Mouse (Mus musculus) neural tube, embryonic 14.5 days (tissue): ENCODE measurements around the gene Rpl23. TPM values are rescaled to one million over a fixed set of nuclear protein-coding genes. Genes with fewer than 3 reads are reported as not detected.
"Not testable (repeated sequence)": the region's sequence is repeated elsewhere in the genome, so short reads cannot be mapped to it uniquely, and the experiment has no call there.

Source experiments
- ATAC-seq: fragments of 200-750 bp; cut with Nextera tagmentation; 2 replicates; pipeline ENCODE4 v1.8.0; 2017; ENCODE audit warnings: low read depth, mild to moderate bottlenecking, moderate TSS enrichment, moderate library complexity
- H3K27ac ChIP-seq: fragments of 300-500 bp; sonication (generic); 2 replicates; pipeline ENCODE4 v1.5.1; 2014; ENCODE audit warnings: low read depth, mild to moderate bottlenecking, control low read depth, low read length, moderate library complexity, mixed read lengths
- H3K27me3 ChIP-seq: fragments of 300-500 bp; sonication (generic); 2 replicates; pipeline ENCODE4 v1.6.1; 2014; ENCODE audit warnings: low read length; ENCODE audit not compliant: control insufficient read depth, insufficient read depth
- H3K36me3 ChIP-seq: fragments of 300-500 bp; sonication (generic); 2 replicates; pipeline ENCODE4 v1.6.1; 2014; ENCODE audit warnings: low read length, mixed read lengths; ENCODE audit not compliant: control insufficient read depth, insufficient read depth
- H3K4me1 ChIP-seq: fragments of 300-500 bp; sonication (generic); 2 replicates; pipeline ENCODE4 v1.6.1; 2014; ENCODE audit warnings: low read length; ENCODE audit not compliant: control insufficient read depth, insufficient read depth
- H3K4me2 ChIP-seq: fragments of 300-500 bp; sonication (generic); 2 replicates; pipeline ENCODE4 v1.6.1; 2014; ENCODE audit warnings: mild to moderate bottlenecking, low read depth, low read length, control low read depth
- H3K4me3 ChIP-seq: fragments of 300-500 bp; sonication (generic); 2 replicates; pipeline ENCODE4 v1.5.1; 2014; ENCODE audit warnings: low read depth, low read length, control low read depth, mixed read lengths
- H3K9ac ChIP-seq: fragments of 300-500 bp; sonication (generic); replicated peaks from 2 replicates; pipeline ENCODE4 v1.6.1; 2014; ENCODE audit warnings: low read depth, mild to moderate bottlenecking, control low read depth, low read length, mixed read lengths
- H3K9me3 ChIP-seq: fragments of 300-500 bp; sonication (generic); 2 replicates; pipeline ENCODE4 v1.6.1; 2016; ENCODE audit warnings: low read length; ENCODE audit not compliant: control insufficient read depth
- WGBS: fragments of 180-500 bp; shearing (Covaris S2); extraction: QIAGEN DNeasy Blood & Tissue Kit; methylation state at CpG from one replicate; pipeline ENCODE4 v1.1.7; 2014; 5-methylcytosine and 5-hydroxymethylcytosine counted together
- polyA plus RNA-seq: library from polyadenylated mRNA; unstranded; fragments of >200 nt; fragmentation: Nextera tagmentation; extraction: Ambion mirVana; gene quantifications from 2 replicates; pipeline ENCODE4 v1.2.1, GENCODE M21; 2014

Rpl23 gene
- polyA plus RNA-seq, 1 experiment from 2014 or later = 347 TPM

DNA sequence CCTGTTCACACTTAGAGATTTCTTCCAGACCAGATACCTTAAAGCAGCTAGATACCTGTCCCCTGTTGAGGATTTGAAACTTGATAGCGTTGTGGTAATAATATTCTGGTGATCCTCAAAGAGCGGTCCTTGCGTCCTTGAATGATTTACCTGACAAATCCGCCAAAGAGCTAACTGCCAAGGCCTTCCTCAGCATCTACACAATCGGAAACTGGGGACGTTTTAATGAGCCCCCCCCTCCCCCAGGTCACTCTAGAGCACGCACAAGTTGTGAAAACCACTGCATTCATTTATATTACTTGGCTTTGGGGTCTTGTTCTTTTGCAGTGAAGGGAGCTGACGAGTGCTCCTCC is 15.8 kb upstream of the Rpl23 start:
- Histone ChIP-seq H3K36me3 (no peaks in the 10 kb centered on the region), H3K9me3 (no peaks in the 10 kb centered on the region), H3K27me3 (no peaks in the 10 kb centered on the region; the same call in 1 of the 2 replicates), H3K27ac (peak overlapping the region; percentile 86), H3K4me2 (peak overlapping the region; percentile 26; the same call in 1 of the 2 replicates), H3K4me1 (peaks cover 17% of the 10 kb centered on the region; the same call in 1 of the 2 replicates), H3K9ac (no peak overlapping the region), H3K4me3 (peak overlapping the region; percentile 93)
- no peak for ATAC-seq
- WGBS = 38% methylated on average over 8 of the region's 8 CpGs

DNA sequence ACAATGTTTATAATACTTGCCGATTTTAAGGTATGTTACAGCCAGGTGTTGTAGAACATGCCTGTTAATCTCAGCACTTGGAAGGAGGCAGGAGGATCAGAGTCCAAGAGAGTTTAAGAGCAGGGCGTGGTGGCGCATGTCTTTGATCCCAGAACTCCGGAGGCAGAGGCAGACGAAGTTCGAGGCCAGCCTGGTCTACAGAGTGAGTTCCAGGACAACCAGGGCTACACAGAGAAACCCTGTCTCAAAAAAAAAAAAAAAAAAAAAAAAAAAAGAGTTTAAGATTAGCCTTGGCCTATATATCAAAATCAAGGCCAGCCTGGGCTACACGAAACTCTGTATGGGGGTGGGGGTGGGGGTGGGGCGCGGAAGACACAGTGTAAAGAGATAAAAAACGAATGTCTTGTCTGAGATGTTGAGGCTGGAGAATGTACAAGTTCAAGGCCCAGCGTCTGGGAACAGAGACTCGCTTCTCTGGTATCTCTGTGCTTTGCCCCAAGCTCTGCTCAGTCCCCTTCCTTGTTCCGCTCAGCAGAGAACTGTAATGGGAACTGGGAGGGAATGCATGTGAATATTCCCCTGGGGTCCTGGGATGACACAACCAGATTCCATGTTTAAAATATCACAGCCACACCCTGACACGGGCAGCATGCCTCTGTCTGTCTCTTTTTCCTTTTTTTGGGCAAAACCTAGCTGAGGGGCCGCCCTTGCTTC is 15.3 kb upstream of the Rpl23 start:
- peak overlapping the region; percentile 93; the same call in 1 of the 2 replicates for H3K4me3 ChIP-seq
- H3K4me1 ChIP-seq = peaks cover 17% of the 10 kb centered on the region; the same call in 1 of the 2 replicates
- no peak overlapping the region for H3K9ac ChIP-seq
- H3K27me3 ChIP-seq = no peaks in the 10 kb centered on the region; the same call in 1 of the 2 replicates
- H3K27ac ChIP-seq = peak overlapping the region; percentile 86; the same call in 1 of the 2 replicates
- H3K4me2 ChIP-seq = 0 out of 2 replicates have a peak overlapping the region, but pooled peaks have one; percentile 26
- no peaks in the 10 kb centered on the region for H3K9me3 ChIP-seq
- H3K36me3 ChIP-seq = no peaks in the 10 kb centered on the region
- WGBS = 58% methylated on average over 15 of the region's 15 CpGs
- ATAC-seq = no peak

DNA sequence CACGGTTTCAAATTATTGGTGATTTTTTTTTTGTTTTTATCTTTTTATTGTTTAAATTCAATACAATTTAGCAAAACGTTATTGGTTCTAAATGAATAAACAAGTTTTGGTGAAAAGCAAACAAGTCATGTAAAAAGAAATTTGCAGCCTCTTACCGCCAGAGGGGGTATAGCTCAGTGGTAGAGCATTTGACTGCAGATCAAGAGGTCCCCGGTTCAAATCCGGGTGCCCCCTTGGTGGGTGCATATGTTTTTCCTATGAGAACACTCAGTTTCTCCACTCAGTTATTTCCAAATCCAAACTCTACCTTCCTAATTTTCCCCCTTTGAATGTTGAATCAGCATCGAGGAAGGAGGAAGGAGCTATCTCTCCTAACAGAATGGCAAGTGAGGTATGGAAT is 14.7 kb upstream of the Rpl23 start:
- Histone ChIP-seq H3K9me3 (no peaks in the 10 kb centered on the region), H3K27me3 (no peaks in the 10 kb centered on the region; the same call in 1 of the 2 replicates), H3K27ac (no peak overlapping the region), H3K9ac (no peak overlapping the region), H3K4me1 (peaks cover 10% of the 10 kb centered on the region; the same call in 1 of the 2 replicates), H3K4me3 (no peak overlapping the region), H3K36me3 (no peaks in the 10 kb centered on the region), H3K4me2 (no peak overlapping the region)
- WGBS = 4% methylated on average over 6 of the region's 6 CpGs
- ATAC-seq = no peak

DNA sequence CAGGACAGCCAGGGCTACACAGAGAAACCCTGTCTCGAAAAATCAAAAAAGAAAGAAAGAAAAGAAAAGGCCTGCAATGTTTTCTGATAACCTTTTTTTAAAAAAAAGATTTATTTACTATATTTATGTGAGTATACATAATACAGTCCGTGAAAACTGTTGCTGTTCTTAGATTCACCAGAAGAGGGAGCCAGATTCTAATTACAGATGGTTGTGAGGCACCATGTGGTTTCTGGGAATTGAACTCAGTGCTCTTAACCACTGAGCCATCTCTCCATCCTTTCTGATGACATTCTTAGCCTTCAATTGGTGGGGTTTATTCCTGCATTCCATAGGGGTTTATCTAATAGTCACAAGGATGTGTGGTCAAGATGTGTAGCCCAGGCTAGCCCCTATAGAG is 10.9 kb upstream of the Rpl23 start:
- ATAC-seq = no peak
- Histone ChIP-seq H3K27me3 (no peaks in the 10 kb centered on the region), H3K36me3 (no peaks in the 10 kb centered on the region), H3K9ac (no peak overlapping the region), H3K4me2 (no peak overlapping the region), H3K4me3 (no peak overlapping the region), H3K4me1 (no peaks in the 10 kb centered on the region), H3K27ac (no peak overlapping the region), H3K9me3 (no peaks in the 10 kb centered on the region)
- WGBS = 4% methylated on average over 2 of the region's 2 CpGs

DNA sequence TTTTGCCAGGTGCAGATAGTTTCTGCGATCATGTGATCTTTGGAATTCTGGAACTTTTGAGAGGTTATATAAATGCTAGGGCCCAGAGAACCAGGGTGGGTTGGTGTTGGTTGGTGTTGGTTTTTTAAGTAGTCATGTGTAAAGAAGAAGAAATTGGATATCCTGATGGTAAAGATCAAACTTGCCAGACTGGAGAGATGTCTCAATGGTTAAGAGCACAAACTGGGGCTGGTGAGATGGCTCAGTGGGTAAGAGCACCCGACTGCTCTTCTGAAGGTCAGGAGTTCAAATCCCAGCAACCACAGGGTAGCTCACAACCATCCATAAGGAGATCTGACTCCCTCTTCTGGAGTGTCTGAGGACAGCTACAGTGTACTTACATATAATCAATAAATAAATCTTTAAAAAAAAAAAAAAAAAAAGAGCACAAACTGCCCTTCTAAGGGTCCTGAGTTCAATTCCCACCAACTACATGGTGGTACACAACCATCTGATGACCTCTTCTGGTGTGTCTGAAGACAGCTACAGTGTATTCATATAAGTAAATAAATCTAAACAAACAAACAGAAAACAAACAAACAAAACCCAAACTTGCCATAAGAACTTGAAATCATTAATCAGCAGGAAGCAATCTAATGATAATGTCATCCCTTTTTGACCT is 8.7 kb upstream of the Rpl23 start:
- not testable (repeated sequence) for H3K4me3 ChIP-seq, H3K27me3 ChIP-seq, H3K27ac ChIP-seq, H3K9ac ChIP-seq, H3K4me1 ChIP-seq, ATAC-seq, H3K36me3 ChIP-seq, H3K4me2 ChIP-seq, H3K9me3 ChIP-seq
- WGBS = 76% methylated on average over 2 of the region's 2 CpGs

DNA sequence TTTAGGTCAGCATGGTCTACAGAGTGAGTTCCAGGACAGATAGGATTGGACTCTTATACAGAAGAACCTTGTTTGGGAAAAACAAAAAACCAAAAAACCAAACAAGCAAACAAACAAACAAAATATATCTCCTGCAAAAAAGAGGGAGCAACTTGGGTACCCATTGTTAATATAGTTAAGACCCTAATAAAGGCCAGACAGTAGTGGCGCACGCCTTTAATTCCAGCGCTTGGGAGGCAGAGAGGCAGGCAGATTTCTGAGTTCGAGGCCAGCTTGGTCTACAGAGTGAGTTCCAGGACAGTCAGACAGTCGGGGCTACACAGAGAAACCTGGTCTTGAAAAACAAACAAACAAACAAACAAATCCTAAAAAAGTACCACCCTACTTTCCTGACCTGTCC is 7.5 kb upstream of the Rpl23 start:
- 88% methylated on average over 5 of the region's 5 CpGs for WGBS
- Histone ChIP-seq H3K9me3 (no peaks in the 10 kb centered on the region), H3K4me2 (no peak overlapping the region), H3K4me1 (no peaks in the 10 kb centered on the region), H3K27ac (no peak overlapping the region), H3K4me3 (no peak overlapping the region), H3K27me3 (no peaks in the 10 kb centered on the region), H3K36me3 (no peaks in the 10 kb centered on the region), H3K9ac (no peak overlapping the region)
- ATAC-seq = no peak

DNA sequence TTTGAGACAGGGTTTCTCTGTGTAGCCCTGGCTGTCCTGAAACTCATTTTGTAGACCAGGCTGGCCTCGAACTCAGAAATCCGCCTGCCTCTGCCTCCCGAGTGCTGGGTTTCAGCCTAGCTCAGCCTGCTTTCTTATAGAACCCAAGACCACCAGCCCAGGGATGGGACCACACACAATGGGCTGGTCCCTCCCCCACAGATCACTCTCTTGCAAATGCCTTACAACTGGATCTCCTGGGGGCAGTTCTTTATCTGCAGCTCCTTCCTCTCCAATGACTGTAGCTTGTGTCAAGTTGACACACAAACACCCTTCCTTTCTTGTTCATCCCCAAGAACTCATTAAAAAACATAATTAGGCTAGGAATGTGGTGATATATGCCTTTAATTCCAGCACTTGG is 5.7 kb upstream of the Rpl23 start:
- Histone ChIP-seq H3K9ac (no peak overlapping the region), H3K4me2 (no peak overlapping the region), H3K9me3 (no peaks in the 10 kb centered on the region), H3K27me3 (no peaks in the 10 kb centered on the region), H3K4me1 (no peaks in the 10 kb centered on the region), H3K27ac (no peak overlapping the region), H3K36me3 (no peaks in the 10 kb centered on the region), H3K4me3 (no peak overlapping the region)
- ATAC-seq = no peak
- WGBS = 95% methylated on average over 3 of the region's 3 CpGs

DNA sequence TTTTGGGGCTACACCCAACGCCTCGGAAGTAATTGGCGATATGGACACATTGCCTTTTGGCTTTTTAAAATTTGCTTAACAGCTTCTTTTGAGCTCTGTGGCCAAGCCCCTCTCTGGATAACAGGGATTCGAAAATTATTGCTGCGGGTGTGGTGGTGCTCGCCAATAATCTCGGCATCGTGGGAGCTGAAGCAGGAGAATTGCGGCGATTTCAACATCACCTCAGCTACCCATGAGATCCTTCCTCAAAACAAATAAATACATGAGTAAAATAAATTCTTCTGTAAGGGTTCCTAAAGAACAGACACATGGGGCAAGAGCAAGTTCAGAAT is 293 bp upstream of the Rpl23 start:
- no peaks in the 10 kb centered on the region for H3K27me3 ChIP-seq
- H3K9me3 ChIP-seq = no peaks in the 10 kb centered on the region
- H3K4me2 ChIP-seq = peak overlapping the region; percentile 49
- H3K4me1 ChIP-seq = peaks cover 11% of the 10 kb centered on the region
- H3K36me3 ChIP-seq = peaks cover 26% of the 10 kb centered on the region
- peak; percentile 35 for ATAC-seq
- H3K9ac ChIP-seq = peak overlapping the region; percentile 58
- H3K27ac ChIP-seq = peak overlapping the region; percentile 95
- under 1% methylated on average over 10 of the region's 10 CpGs for WGBS
- peak overlapping the region; percentile 95 for H3K4me3 ChIP-seq

DNA sequence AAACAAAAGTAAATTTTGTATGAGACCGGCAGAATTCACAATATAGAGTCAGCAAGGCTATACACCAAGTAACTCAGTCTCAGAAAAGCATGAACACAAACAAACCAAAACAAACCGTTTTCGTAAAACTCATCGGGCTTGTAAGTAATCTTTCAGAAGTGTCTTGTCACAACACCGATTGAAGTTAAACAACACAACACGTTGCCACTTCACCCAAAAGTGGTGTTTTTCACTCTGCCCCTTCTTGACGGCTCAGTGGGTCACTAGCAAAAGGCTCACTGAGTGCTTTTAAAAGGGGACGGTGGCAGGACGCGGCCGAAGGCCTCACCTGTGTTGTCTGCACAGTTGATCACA is 782 bp downstream of the Rpl23 start:
- Histone ChIP-seq H3K36me3 (peaks cover 34% of the 10 kb centered on the region), H3K4me1 (peaks cover 11% of the 10 kb centered on the region), H3K9ac (peak overlapping the region; percentile 94), H3K27ac (peak overlapping the region; percentile 95), H3K9me3 (no peaks in the 10 kb centered on the region), H3K4me2 (peak overlapping the region; percentile 86), H3K4me3 (peak overlapping the region; percentile 95), H3K27me3 (no peaks in the 10 kb centered on the region)
- 2% methylated on average over 11 of the region's 11 CpGs for WGBS
- no peak for ATAC-seq
